Comparison of ENCODE assay signal across 28 mouse cellular contexts in the genomic region with DNA sequence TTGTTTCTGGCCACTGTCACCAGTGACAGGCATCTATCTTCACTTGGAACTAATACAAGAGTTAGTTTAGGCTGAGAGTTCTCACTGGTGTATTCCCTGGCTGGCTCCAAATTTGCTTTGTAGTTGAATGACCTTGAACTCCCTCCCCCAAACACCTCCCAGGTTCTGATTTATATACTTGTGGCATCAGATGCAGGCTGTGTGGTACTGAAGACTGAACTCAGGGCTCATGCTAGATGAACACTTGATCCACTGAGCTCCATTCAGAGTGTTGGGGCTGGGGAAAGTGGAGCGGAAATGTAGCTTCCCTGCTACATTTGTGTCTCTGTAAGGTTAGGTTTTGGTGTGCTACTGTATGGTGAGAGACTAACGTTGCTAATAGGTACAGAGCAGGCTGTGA. TPM values are rescaled to one million over a fixed set of nuclear protein-coding genes. Genes with fewer than 3 reads are reported as not detected.
"Had no signal": no experiment of that assay in that cellular context is flagged by ENCODE, and none has a peak within 500 bp of the region (broad histone marks: within the 10 kb centered on the region; RNA-seq: fewer than 3 reads in every experiment).

No protein-coding gene starts in this region.

- H3K4me3 ChIP-seq: heart, adult 2 months; heart, embryonic 10.5 days; heart, embryonic 12.5 days; heart, embryonic 15.5 days; hindbrain, embryonic 13.5 days; hindbrain, embryonic 15.5 days; kidney, embryonic 15.5 days; limb, embryonic 13.5 days; limb, embryonic 15.5 days; liver, embryonic 13.5 days had no signal

- H3K36me3 ChIP-seq: heart, embryonic 15.5 days; hindbrain, embryonic 15.5 days had no signal

- DNase-seq: forebrain, postnatal 0 days; gastrocnemius, postnatal 14 days; gastrocnemius, postnatal 36 days; heart, adult 2 months; heart, postnatal 10 days; heart, postnatal 36 days; kidney, adult 11 months; kidney, adult 2 months; kidney, adult 9 months; kidney, postnatal 14 days; kidney, postnatal 36 days; layer of hippocampus, adult 9-11 months; layer of hippocampus, postnatal 36 days; left cerebral cortex, postnatal 4 days; liver, embryonic 13.5 days had no signal

- H3K27me3 ChIP-seq: heart, embryonic 12.5 days; heart, embryonic 15.5 days; hindbrain, embryonic 13.5 days; hindbrain, embryonic 15.5 days; kidney, embryonic 15.5 days; limb, embryonic 13.5 days; limb, embryonic 15.5 days; liver, embryonic 13.5 days had no signal

- H3K4me2 ChIP-seq: heart, embryonic 12.5 days; heart, embryonic 15.5 days; hindbrain, embryonic 13.5 days; hindbrain, embryonic 15.5 days; kidney, embryonic 15.5 days; limb, embryonic 13.5 days; limb, embryonic 15.5 days; liver, embryonic 11.5 days; liver, embryonic 13.5 days had no signal

- H3K27ac ChIP-seq: heart, adult 2 months; heart, embryonic 10.5 days; heart, embryonic 15.5 days; hindbrain, embryonic 13.5 days; hindbrain, embryonic 15.5 days; hindbrain, postnatal 0 days; kidney, embryonic 15.5 days; kidney, postnatal 0 days; limb, embryonic 13.5 days; limb, embryonic 15.5 days; liver, embryonic 13.5 days had no signal

- ATAC-seq: forebrain, postnatal 0 days; hindbrain, postnatal 0 days; intestine, embryonic 16.5 days had no signal

- H3K9me3 ChIP-seq: heart, embryonic 10.5 days; heart, embryonic 12.5 days; heart, embryonic 15.5 days; hindbrain, embryonic 13.5 days; hindbrain, embryonic 15.5 days; kidney, embryonic 15.5 days; limb, embryonic 13.5 days; limb, embryonic 15.5 days; liver, embryonic 13.5 days had no signal

- H3K9ac ChIP-seq: forebrain, postnatal 0 days; heart, embryonic 12.5 days; heart, embryonic 15.5 days; hindbrain, embryonic 13.5 days; hindbrain, embryonic 15.5 days; kidney, embryonic 15.5 days; limb, embryonic 13.5 days; limb, embryonic 15.5 days; liver, embryonic 13.5 days had no signal

RNA-seq across cellular contexts. Expression of gene Slc25a29, which starts 31.3 kb away (rescaled TPM):
- total RNA-seq: hematopoietic stem cell, adult 5-6 weeks had no signal
